Mouse (Mus musculus) layer of hippocampus, postnatal 10 days (tissue): Measurements from ENCODE around the gene 1700067K01Rik. TPM values are rescaled to one million over a fixed set of nuclear protein-coding genes. Genes with fewer than 3 reads are reported as not detected.

Experiments
- DNase-seq, 2 experiments: peaks; one replicate each; pipeline ENCODE4 v3.0.0; 2021; ENCODE audit warnings: low spot score in 2 of 2
- microRNA-seq, 2 experiments: library from miRNA; unstranded; fragments of <30 nt; microRNA quantifications; one replicate each; pipeline ENCODE4 v1.2.0; 2021
- total RNA-seq, 2 experiments: library from RNA; stranded (reverse); gene quantifications; 2 replicates each; pipeline ENCODE4 v1.2.3; 2021

1700067K01Rik gene
- total RNA-seq, 2 experiments from 2014 or later = 0.49 to 0.66 TPM

DNA sequence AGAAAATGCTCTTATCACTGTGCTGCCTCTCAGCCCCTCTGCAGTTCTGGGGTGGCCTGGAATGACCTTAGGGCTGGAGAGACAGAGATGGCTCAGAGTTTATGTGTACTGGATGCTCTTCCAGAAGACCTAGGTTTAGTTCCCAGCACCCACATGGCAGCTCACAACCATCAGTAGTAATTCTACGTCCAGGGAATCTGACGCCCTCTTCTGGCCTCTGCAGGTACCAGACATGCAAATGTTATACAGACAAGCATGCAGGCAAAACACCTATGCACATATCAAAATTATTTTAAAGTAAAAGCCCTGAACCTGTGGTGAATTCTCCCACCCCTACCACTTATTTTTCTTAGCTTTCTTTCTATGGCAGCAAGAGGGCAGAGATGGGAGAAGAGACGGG, 45.2 kb downstream of the 1700067K01Rik start:
- no peak for DNase-seq

DNA sequence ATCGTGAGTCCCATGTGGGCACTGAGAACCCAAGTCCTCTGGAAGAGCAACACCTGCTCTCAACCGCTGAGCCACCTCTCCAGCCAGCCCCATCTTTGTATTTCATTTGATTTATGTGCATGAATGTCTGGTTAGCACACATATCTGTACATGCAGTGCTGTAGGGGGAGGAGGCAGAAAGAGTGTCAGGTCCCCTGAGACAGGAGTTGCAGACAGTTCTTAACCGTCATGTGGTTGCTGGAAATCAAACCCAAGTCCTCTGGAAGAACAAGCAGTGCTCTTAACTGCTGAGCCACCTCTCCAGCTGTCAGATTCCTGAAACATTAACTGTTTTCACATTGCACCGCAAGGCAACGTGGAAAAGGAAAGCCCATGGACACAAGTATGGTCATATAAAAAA, 46.9 kb downstream of the 1700067K01Rik start:
- no peak for DNase-seq

DNA sequence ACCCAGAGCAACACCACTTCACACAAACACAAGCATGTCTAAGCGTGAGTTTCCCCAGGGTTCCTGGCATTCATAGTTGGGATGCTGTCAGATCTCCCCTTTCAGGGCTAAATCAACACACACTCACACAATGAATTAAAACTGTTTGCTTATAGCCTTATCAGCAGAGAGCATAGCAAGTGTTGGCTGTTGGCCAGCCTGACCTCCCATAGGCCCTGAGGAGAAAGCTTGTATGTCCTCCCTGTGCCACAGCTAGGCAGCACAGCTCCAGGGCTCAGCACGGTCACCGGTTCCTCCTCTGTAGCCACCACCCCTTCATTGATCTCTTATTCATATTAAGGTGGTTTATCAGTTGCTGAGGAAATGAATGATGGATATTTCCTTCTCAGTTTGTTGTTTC, 51.4 kb downstream of the 1700067K01Rik start:
- DNase-seq = no peak

DNA sequence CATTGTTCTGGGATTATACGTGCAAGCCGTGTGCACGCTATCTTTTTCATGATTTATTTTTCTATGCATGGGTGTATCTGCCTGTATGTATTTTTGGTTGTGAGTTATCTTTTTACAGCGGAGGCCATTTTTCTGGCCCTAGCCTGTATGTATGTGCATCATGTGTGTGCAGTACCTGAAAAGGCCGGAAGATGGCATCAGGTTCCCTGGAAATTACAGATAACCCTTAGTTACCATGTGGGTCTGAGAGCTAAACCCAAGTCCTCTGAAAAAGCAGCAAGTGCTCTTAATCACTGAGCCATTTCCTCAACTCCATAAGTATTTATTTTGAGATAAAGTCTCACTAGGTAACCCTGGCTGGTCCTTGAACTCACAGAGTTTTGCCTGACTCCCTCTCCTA, 51.9 kb downstream of the 1700067K01Rik start:
- DNase-seq = no peak

Small RNA genes within 50 kb of the gene (microRNA-seq; reads per million reads assigned to microRNA genes)
- gene Mir1199 = 0.59 to 1.6 reads per million in 2 experiments
- gene Mir8111 = 0.98 to 4.9 reads per million in 2 experiments

Other genes with a start within 250 kb of the 1700067K01Rik start
- 100 to 1,000 TPM; 360 to 379 TPM for gene Adgrl1, start 101.4 kb upstream of the 1700067K01Rik start, total RNA-seq
- gene Gm10644, start 46.3 kb upstream of the 1700067K01Rik start, total RNA-seq = under 1 TPM; 0.22 to 0.37 TPM
- 1 to 10 TPM; 2.0 to 2.1 TPM for gene Asf1b, start 46.0 kb upstream of the 1700067K01Rik start, total RNA-seq
- 100 to 1,000 TPM; 240 to 254 TPM for gene Prkaca, start 28.5 kb upstream of the 1700067K01Rik start, total RNA-seq
- 10 to 100 TPM; 54.1 to 56.4 TPM for gene Samd1, start 3.8 kb upstream of the 1700067K01Rik start, total RNA-seq
- gene 2210011C24Rik, start 10.7 kb downstream of the 1700067K01Rik start, total RNA-seq = not detected
- gene Palm3, start 20.0 kb downstream of the 1700067K01Rik start, total RNA-seq = 10 to 100 TPM; 11.2 to 13.5 TPM
- 1 to 10 TPM; 1.4 to 1.7 TPM for gene Il27ra, start 41.1 kb downstream of the 1700067K01Rik start, total RNA-seq
- not detected for gene Rln3, start 43.5 kb downstream of the 1700067K01Rik start, total RNA-seq
- gene Gm10643, start 63.6 kb downstream of the 1700067K01Rik start, total RNA-seq = 1 to 10 TPM; 3.0 to 5.3 TPM
- 10 to 100 TPM; 20.9 to 21.5 TPM for gene Rfx1, start 65.3 kb downstream of the 1700067K01Rik start, total RNA-seq
- 10 to 100 TPM; 31.8 to 31.9 TPM for gene Dcaf15, start 103.3 kb downstream of the 1700067K01Rik start, total RNA-seq
- gene Podnl1, start 124.5 kb downstream of the 1700067K01Rik start, total RNA-seq = not detected
- 10 to 100 TPM; 59.8 to 68.1 TPM for gene Cc2d1a, start 146.4 kb downstream of the 1700067K01Rik start, total RNA-seq
- gene 4930432K21Rik, start 146.5 kb downstream of the 1700067K01Rik start, total RNA-seq = 1 to 10 TPM; 1.5 to 1.7 TPM
- 1 to 10 TPM; 7.8 to 8.4 TPM for gene Nanos3, start 183.7 kb downstream of the 1700067K01Rik start, total RNA-seq
- gene Zswim4, start 235.6 kb downstream of the 1700067K01Rik start, total RNA-seq = 10 to 100 TPM; 18.0 to 18.3 TPM
- gene D8Ertd738e, start 248.2 kb downstream of the 1700067K01Rik start, total RNA-seq = 100 to 1,000 TPM; 138 to 140 TPM